Mouse (Mus musculus): Measurements from ENCODE around the gene Zfp697. TPM values are rescaled to one million over a fixed set of nuclear protein-coding genes. Genes with fewer than 3 reads are reported as not detected.

The Zfp697 gene
- polyA plus RNA-seq, 1 experiment from 2014 or later = 12.2 TPM

- Histone ChIP-seq H3K4me1 (no peaks in the 10 kb centered on the region), H3K9ac (no peak overlapping the region), H3K27me3 (no peaks in the 10 kb centered on the region), H3K4me2 (no peak overlapping the region), H3K27ac (no peak overlapping the region), H3K9me3 (replicated peaks) (no peaks in the 10 kb centered on the region), H3K36me3 (ENCODE audit: poor library complexity, severe bottlenecking) (no peaks in the 10 kb centered on the region), H3K4me3 (no peak overlapping the region)
- ATAC-seq = no peak
These were observed 381.9 kb downstream of the Zfp697 start for GRCm38 (mm10) chr3:98764155-98764554.

- ATAC-seq = no peak
- Histone ChIP-seq H3K27me3 (no peaks in the 10 kb centered on the region), H3K9ac (no peak overlapping the region)
These were observed 398.7 kb downstream of the Zfp697 start for GRCm38 (mm10) chr3:98780921-98781320.

GRCm38 (mm10) chr3:98782181-98782868 lies 400.1 kb downstream of the Zfp697 start:
- Histone ChIP-seq H3K4me3 (no peak overlapping the region), H3K9me3 (replicated peaks) (no peaks in the 10 kb centered on the region), H3K36me3 (ENCODE audit: poor library complexity, severe bottlenecking) (no peaks in the 10 kb centered on the region), H3K27me3 (no peaks in the 10 kb centered on the region), H3K9ac (no peak overlapping the region), H3K4me1 (no peaks in the 10 kb centered on the region), H3K27ac (no peak overlapping the region), H3K4me2 (no peak overlapping the region)
- no peak for ATAC-seq

More at GRCm38 (mm10) chr3:98780921-98781320, 398.7 kb downstream of the Zfp697 start:
- Histone ChIP-seq H3K4me2 (no peak overlapping the region), H3K4me3 (no peak overlapping the region), H3K36me3 (ENCODE audit: poor library complexity, severe bottlenecking) (no peaks in the 10 kb centered on the region), H3K4me1 (no peaks in the 10 kb centered on the region), H3K27ac (no peak overlapping the region), H3K9me3 (replicated peaks) (no peaks in the 10 kb centered on the region)

GRCm38 (mm10) chr3:98786551-98786950 lies 404.3 kb downstream of the Zfp697 start:
- ATAC-seq = no peak
- no peak overlapping the region for H3K9ac ChIP-seq
- no peaks in the 10 kb centered on the region for H3K9me3 ChIP-seq (replicated peaks)
- 73% methylated on average over 2 of the region's 2 CpGs for WGBS
- no peaks in the 10 kb centered on the region for H3K27me3 ChIP-seq
- H3K4me3 ChIP-seq = no peak overlapping the region
- no peaks in the 10 kb centered on the region for H3K36me3 ChIP-seq (ENCODE audit: poor library complexity, severe bottlenecking)
- no peak overlapping the region for H3K4me2 ChIP-seq
- H3K27ac ChIP-seq = no peak overlapping the region
- H3K4me1 ChIP-seq = no peaks in the 10 kb centered on the region

Other genes with a start within 250 kb of the Zfp697 start
- gene Adam30, start 221.8 kb upstream of the Zfp697 start, polyA plus RNA-seq (2015; fragmentation: Nextera tagmentation; extraction: Ambion mirVana) = not detected in 2 replicates
- gene Reg4, start 160.3 kb upstream of the Zfp697 start, polyA plus RNA-seq (2015; fragmentation: Nextera tagmentation; extraction: Ambion mirVana) = not detected in 2 replicates
- gene Hmgcs2, start 102.0 kb upstream of the Zfp697 start, polyA plus RNA-seq (2015; fragmentation: Nextera tagmentation; extraction: Ambion mirVana) = 2.0 and 2.4 TPM in 2 replicates
- 239 and 277 TPM in 2 replicates for gene Phgdh, start 42.5 kb upstream of the Zfp697 start, polyA plus RNA-seq (2015; fragmentation: Nextera tagmentation; extraction: Ambion mirVana)
- gene Gm4450, start 74.7 kb downstream of the Zfp697 start, polyA plus RNA-seq (2015; fragmentation: Nextera tagmentation; extraction: Ambion mirVana) = not detected in 2 replicates
- gene Hsd3b4, start 128.1 kb downstream of the Zfp697 start, polyA plus RNA-seq (2015; fragmentation: Nextera tagmentation; extraction: Ambion mirVana) = not detected in 2 replicates
- gene Gm10681, start 206.3 kb downstream of the Zfp697 start, polyA plus RNA-seq (2015; fragmentation: Nextera tagmentation; extraction: Ambion mirVana) = not detected in 2 replicates
- not detected in 2 replicates for gene Hsd3b5, start 247.8 kb downstream of the Zfp697 start, polyA plus RNA-seq (2015; fragmentation: Nextera tagmentation; extraction: Ambion mirVana)

Measured in forebrain, embryonic 13.5 days (tissue).